Comparison of ENCODE assay signal across 7 mouse cellular contexts in genomic region chr4:149736581-149736980, GRCm38 (mm10). TPM values are rescaled to one million over a fixed set of nuclear protein-coding genes. Genes with fewer than 3 reads are reported as not detected.
DNase-seq lines count a peak whose midpoint lies in the region; ATAC-seq lines count a peak whose summit lies in the region.

No protein-coding gene starts in this region.

- no peak overlapping the region for H3K27ac ChIP-seq in forebrain, embryonic 16.5 days (ENCODE audit: low read length)
- H3K27ac ChIP-seq in hindbrain, embryonic 13.5 days = no peak overlapping the region
- H3K27ac ChIP-seq in liver, embryonic 12.5 days = no peak overlapping the region; the same call in 1 of the 2 replicates

- no peak for ATAC-seq in forebrain, embryonic 16.5 days
- ATAC-seq in hindbrain, embryonic 13.5 days (ENCODE audit: low FRiP score) = no peak
- no peak for ATAC-seq in liver, embryonic 12.5 days

- H3K4me3 ChIP-seq in forebrain, embryonic 16.5 days (replicated peaks; ENCODE audit: low read length) = peak overlapping the region; percentile 95
- peak overlapping the region; percentile 93 for H3K4me3 ChIP-seq in hindbrain, embryonic 13.5 days
- peak overlapping the region; percentile 82 for H3K4me3 ChIP-seq in liver, embryonic 12.5 days

- H3K9ac ChIP-seq in forebrain, embryonic 16.5 days (replicated peaks; ENCODE audit: low read depth, low read length) = peak overlapping the region; percentile 90
- H3K9ac ChIP-seq in hindbrain, embryonic 13.5 days = peak overlapping the region; percentile 92
- H3K9ac ChIP-seq in liver, embryonic 12.5 days = peak overlapping the region; percentile 85

- H3K4me2 ChIP-seq in forebrain, embryonic 16.5 days (ENCODE audit: low read length) = peak overlapping the region; percentile 97
- peak overlapping the region; percentile 99 for H3K4me2 ChIP-seq in hindbrain, embryonic 13.5 days
- peak overlapping the region; percentile 99 for H3K4me2 ChIP-seq in liver, embryonic 12.5 days

- no peaks in the 10 kb centered on the region for H3K27me3 ChIP-seq in forebrain, embryonic 16.5 days (replicated peaks; ENCODE audit: control insufficient read depth, insufficient read depth, low read length)
- H3K27me3 ChIP-seq in hindbrain, embryonic 13.5 days = no peaks in the 10 kb centered on the region
- H3K27me3 ChIP-seq in liver, embryonic 12.5 days (replicated peaks) = no peaks in the 10 kb centered on the region

- peak; percentile 77 for DNase-seq in MN1 (ENCODE audit: low spot score)
- DNase-seq in brain, adult 2 months (ENCODE audit: low read depth, low spot score) = peak; percentile 97
- DNase-seq in ovary, postnatal 36 days (ENCODE audit: low spot score) = peak; percentile 38
- DNase-seq in spleen, adult 12 weeks (ENCODE audit: low spot score) = no peak

- no peaks in the 10 kb centered on the region for H3K9me3 ChIP-seq in forebrain, embryonic 16.5 days (ENCODE audit: control insufficient read depth, low read length)
- H3K9me3 ChIP-seq in hindbrain, embryonic 13.5 days = no peaks in the 10 kb centered on the region
- H3K9me3 ChIP-seq in liver, embryonic 12.5 days (replicated peaks) = no peaks in the 10 kb centered on the region

- H3K4me1 ChIP-seq in forebrain, embryonic 16.5 days (replicated peaks; ENCODE audit: control insufficient read depth, insufficient read depth, low read length) = peaks cover 55% of the 10 kb centered on the region
- peaks cover 61% of the 10 kb centered on the region for H3K4me1 ChIP-seq in hindbrain, embryonic 13.5 days (replicated peaks)
- H3K4me1 ChIP-seq in liver, embryonic 12.5 days = peaks cover 62% of the 10 kb centered on the region

- no peaks in the 10 kb centered on the region for H3K36me3 ChIP-seq in forebrain, embryonic 16.5 days (ENCODE audit: control insufficient read depth, insufficient read depth)
- peaks cover 7% of the 10 kb centered on the region for H3K36me3 ChIP-seq in hindbrain, embryonic 13.5 days
- H3K36me3 ChIP-seq in liver, embryonic 12.5 days = peaks cover 14% of the 10 kb centered on the region

- 21% methylated on average over 4 of the region's 4 CpGs for WGBS in forebrain, embryonic 16.5 days
- 51% methylated on average over 4 of the region's 4 CpGs for WGBS in hindbrain, embryonic 13.5 days
- WGBS in liver, embryonic 12.5 days (ENCODE audit: insufficient replicate concordance) = 25% methylated on average over 4 of the region's 4 CpGs

RNA-seq across cellular contexts. Expression of gene Tmem201, which starts 1.3 kb away (rescaled TPM):
- polyA plus RNA-seq in forebrain, embryonic 16.5 days (2015; fragmentation: Nextera tagmentation; extraction: Ambion mirVana) = 37.3 and 43.5 TPM in 2 replicates
- polyA plus RNA-seq in hindbrain, embryonic 13.5 days (2015; fragmentation: Nextera tagmentation; extraction: Ambion mirVana) = 36.3 and 41.2 TPM in 2 replicates
- polyA plus RNA-seq in liver, embryonic 12.5 days (2016; fragmentation: Nextera tagmentation; extraction: Ambion mirVana) = 12.8 and 13.8 TPM in 2 replicates

RNA-seq across cellular contexts. Expression of gene Pik3cd, which starts 34.2 kb away (rescaled TPM):
- 19.5 and 21.0 TPM in 2 replicates for polyA plus RNA-seq in forebrain, embryonic 16.5 days (2015; fragmentation: Nextera tagmentation; extraction: Ambion mirVana)
- polyA plus RNA-seq in hindbrain, embryonic 13.5 days (2015; fragmentation: Nextera tagmentation; extraction: Ambion mirVana) = 17.1 and 18.1 TPM in 2 replicates
- 7.6 and 8.9 TPM in 2 replicates for polyA plus RNA-seq in liver, embryonic 12.5 days (2016; fragmentation: Nextera tagmentation; extraction: Ambion mirVana)

RNA-seq across cellular contexts. Expression of gene Slc25a33, which starts 37.5 kb away (rescaled TPM):
- 22.4 and 22.7 TPM in 2 replicates for polyA plus RNA-seq in forebrain, embryonic 16.5 days (2015; fragmentation: Nextera tagmentation; extraction: Ambion mirVana)
- polyA plus RNA-seq in hindbrain, embryonic 13.5 days (2015; fragmentation: Nextera tagmentation; extraction: Ambion mirVana) = 27.6 and 28.3 TPM in 2 replicates
- polyA plus RNA-seq in liver, embryonic 12.5 days (2016; fragmentation: Nextera tagmentation; extraction: Ambion mirVana) = 17.1 and 17.3 TPM in 2 replicates
